Mouse (Mus musculus) hindbrain, embryonic 13.5 days (tissue): ENCODE data around the gene Slc38a1. TPM values are rescaled to one million over a fixed set of nuclear protein-coding genes. Genes with fewer than 3 reads are reported as not detected.
A peak's percentile ranks its signal among the peaks of the same experiment; 100 is the strongest.

ENCODE experiments used
- ATAC-seq: fragments of 200-750 bp; cut with Nextera tagmentation; 2 replicates; pipeline ENCODE4 v1.8.0; 2017; ENCODE audit warnings: moderate TSS enrichment; ENCODE audit not compliant: low FRiP score
- H3K27ac ChIP-seq: fragments of 300-500 bp; sonication (generic); 2 replicates; pipeline ENCODE4 v1.5.1; 2015; ENCODE audit warnings: inconsistent platforms, mild to moderate bottlenecking, moderate library complexity
- H3K27me3 ChIP-seq: fragments of 300-500 bp; sonication (generic); 2 replicates; pipeline ENCODE4 v1.6.1; 2015; ENCODE audit warnings: mild to moderate bottlenecking, inconsistent platforms
- H3K36me3 ChIP-seq: fragments of 300-500 bp; sonication (generic); 2 replicates; pipeline ENCODE4 v1.6.1; 2015; ENCODE audit warnings: mild to moderate bottlenecking, inconsistent platforms
- H3K4me1 ChIP-seq: fragments of 300-500 bp; sonication (generic); replicated peaks from 2 replicates; pipeline ENCODE4 v1.6.1; 2015; ENCODE audit warnings: inconsistent platforms
- H3K4me2 ChIP-seq: fragments of 300-500 bp; sonication (generic); 2 replicates; pipeline ENCODE4 v1.6.1; 2015; ENCODE audit warnings: inconsistent platforms, mild to moderate bottlenecking, moderate library complexity
- H3K4me3 ChIP-seq: fragments of 300-500 bp; sonication (generic); 2 replicates; pipeline ENCODE4 v1.5.1; 2015; ENCODE audit warnings: mild to moderate bottlenecking, inconsistent platforms
- H3K9ac ChIP-seq: fragments of 300-500 bp; sonication (generic); 2 replicates; pipeline ENCODE4 v1.6.1; 2015; ENCODE audit warnings: mild to moderate bottlenecking, inconsistent platforms
- H3K9me3 ChIP-seq: fragments of 300-500 bp; sonication (generic); 2 replicates; pipeline ENCODE4 v1.6.1; 2016; ENCODE audit warnings: inconsistent platforms
- WGBS: fragments of 180-500 bp; shearing (Covaris S2); methylation state at CpG from one replicate; pipeline ENCODE4 v1.1.7; 2015; 5-methylcytosine and 5-hydroxymethylcytosine counted together
- polyA plus RNA-seq: library from polyadenylated mRNA; unstranded; fragments of >200 nt; fragmentation: Nextera tagmentation; extraction: Ambion mirVana; gene quantifications from 2 replicates; pipeline ENCODE4 v1.2.1, GENCODE M21; 2015

The Slc38a1 gene
- polyA plus RNA-seq, 1 experiment from 2014 or later, result 154 TPM

DNA sequence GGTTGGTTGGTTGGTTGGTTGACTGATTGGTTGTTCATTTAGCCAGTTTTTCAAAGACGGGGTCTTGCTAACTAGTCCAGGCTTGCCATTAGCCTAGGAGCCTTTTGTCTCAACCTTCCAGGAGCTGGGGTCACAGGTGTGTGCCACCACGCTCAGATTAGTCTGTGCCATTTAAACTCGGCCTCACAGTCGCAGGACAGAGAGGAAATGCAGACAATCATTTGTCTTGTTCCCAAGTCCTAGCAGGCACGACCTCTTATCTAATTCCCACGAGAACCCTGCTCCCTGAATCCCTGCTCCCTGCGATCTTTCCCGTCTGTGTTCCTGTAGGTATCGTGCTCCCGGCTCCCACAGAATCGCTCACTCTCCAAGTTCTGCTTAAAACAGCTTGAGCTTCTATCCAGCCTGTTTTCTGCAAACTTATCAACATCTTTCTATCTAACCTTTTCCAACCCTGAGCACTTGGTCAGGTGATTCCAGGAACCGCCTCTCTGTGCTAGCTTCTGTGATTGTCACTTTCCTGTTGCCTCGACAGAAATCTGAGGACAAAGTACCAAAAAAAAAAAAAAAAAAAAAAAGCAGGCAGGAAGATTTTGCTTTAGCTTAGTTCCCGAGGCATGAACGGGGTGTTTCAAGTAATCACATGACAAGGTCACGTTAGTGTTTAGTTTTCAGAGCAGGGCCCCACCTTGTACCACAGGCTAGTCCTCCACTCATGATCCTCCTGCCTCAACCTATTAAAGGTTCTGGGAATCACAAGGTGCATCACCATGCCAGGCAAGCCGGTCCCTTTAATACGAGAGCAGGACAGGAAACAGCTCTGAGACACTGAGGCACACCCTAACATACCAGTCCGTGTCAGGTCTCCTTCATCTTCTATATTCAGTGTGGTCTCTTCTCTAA lies 36.4 kb upstream of the Slc38a1 start:
- H3K4me2 ChIP-seq, result no peak overlapping the region
- H3K4me3 ChIP-seq, result no peak overlapping the region
- H3K27me3 ChIP-seq, result no peaks in the 10 kb centered on the region
- no peak overlapping the region for H3K27ac ChIP-seq
- H3K4me1 ChIP-seq, result no peaks in the 10 kb centered on the region; the same call in 1 of the 2 replicates
- ATAC-seq, result no peak
- H3K9me3 ChIP-seq, result no peaks in the 10 kb centered on the region
- H3K9ac ChIP-seq, result no peak overlapping the region
- H3K36me3 ChIP-seq, result no peaks in the 10 kb centered on the region
- 66% methylated on average over 19 of the region's 19 CpGs for WGBS

DNA sequence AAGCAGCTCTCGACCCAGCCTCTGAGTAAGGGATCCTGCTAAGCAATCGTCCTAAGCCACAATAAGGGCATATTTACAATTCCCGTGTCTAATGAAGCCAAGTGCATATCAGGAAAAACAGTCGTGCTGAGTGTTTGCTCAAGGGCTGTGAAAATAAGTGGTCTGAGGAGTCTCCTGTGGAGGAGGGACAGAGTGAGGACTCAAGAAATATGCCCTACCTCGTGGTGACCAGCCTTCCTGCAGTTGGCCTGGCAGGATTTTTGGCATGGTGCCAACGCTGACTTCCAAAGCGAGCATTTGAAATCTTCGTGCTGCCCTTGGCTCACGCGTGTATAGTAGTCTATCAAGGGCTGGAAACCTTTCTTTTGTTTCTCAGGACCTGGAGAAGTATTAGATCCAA lies 33.8 kb upstream of the Slc38a1 start:
- no peak for ATAC-seq
- Histone ChIP-seq H3K27ac (no peak overlapping the region), H3K9ac (no peak overlapping the region), H3K4me1 (no peaks in the 10 kb centered on the region; the same call in 1 of the 2 replicates), H3K36me3 (no peaks in the 10 kb centered on the region), H3K4me3 (no peak overlapping the region), H3K4me2 (no peak overlapping the region), H3K27me3 (no peaks in the 10 kb centered on the region), H3K9me3 (no peaks in the 10 kb centered on the region)
- WGBS, result 58% methylated on average over 10 of the region's 10 CpGs

DNA sequence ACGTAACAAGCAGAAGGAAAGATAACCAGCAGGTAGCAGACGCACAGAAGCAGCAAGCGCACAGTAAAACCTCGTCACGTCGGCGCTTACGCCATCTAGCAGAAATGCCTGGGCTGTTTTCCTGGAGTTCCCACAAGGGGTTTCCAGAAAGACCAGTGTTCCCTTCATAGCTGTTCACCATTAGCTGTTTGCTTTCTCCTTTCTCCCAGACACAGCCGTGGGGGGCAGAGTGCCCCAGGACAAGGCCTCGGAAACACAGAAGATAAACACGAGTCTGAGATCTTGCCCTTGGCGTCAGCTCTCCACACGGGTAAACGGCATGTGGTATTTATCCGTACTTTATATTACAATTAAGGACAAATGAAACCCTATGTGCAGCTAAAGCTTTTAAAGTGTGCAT lies 33.0 kb upstream of the Slc38a1 start:
- Histone ChIP-seq H3K4me1 (no peaks in the 10 kb centered on the region; the same call in 1 of the 2 replicates), H3K27ac (no peak overlapping the region), H3K9ac (no peak overlapping the region), H3K9me3 (no peaks in the 10 kb centered on the region), H3K4me3 (no peak overlapping the region), H3K36me3 (no peaks in the 10 kb centered on the region), H3K27me3 (no peaks in the 10 kb centered on the region), H3K4me2 (no peak overlapping the region)
- ATAC-seq, result no peak
- 77% methylated on average over 15 of the region's 15 CpGs for WGBS

DNA sequence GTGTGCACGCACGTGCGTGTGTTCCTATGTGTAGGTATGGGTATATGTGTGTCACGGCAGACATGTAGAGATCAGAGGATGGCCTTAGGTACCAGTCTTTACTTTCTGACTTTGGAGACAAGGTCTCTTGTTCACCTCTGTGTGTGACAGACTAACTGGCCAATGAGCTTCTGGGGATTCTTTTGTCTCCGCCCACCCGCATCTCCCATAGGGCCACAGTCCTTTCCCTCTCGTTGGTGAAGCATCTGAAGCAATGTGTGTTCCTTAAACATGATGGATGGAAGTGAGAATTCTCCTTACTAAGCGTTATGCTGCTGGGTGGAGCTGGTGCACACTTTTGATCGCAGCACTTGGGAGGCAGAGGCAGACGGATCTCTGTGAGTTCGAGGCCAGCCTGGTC lies 32.3 kb upstream of the Slc38a1 start:
- Histone ChIP-seq H3K36me3 (no peaks in the 10 kb centered on the region), H3K9me3 (no peaks in the 10 kb centered on the region), H3K27me3 (no peaks in the 10 kb centered on the region), H3K27ac (no peak overlapping the region), H3K4me2 (no peak overlapping the region), H3K4me1 (no peaks in the 10 kb centered on the region; the same call in 1 of the 2 replicates), H3K9ac (no peak overlapping the region), H3K4me3 (no peak overlapping the region)
- no peak for ATAC-seq
- 85% methylated on average over 11 of the region's 11 CpGs for WGBS

DNA sequence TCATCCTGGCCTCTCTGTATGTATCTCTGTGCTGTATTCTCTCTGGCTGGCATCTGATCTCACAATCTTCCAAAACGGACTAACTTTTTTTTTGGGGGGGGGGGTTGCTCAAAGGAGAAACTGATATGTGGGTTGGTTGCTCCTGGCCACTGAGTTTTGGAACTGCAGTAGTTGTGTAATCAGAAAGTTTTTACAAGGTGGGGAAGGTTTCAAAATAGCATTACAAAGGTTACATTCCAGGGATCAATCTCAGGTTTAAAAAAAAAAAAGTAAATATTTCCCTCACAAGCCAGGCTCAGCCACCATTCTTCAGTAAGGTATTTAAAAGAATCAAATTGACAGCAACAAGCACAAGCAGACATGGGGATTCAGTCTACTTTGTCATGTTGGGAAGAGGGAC lies 31.4 kb upstream of the Slc38a1 start:
- 63% methylated on average over 1 of the region's 1 CpGs for WGBS
- Histone ChIP-seq H3K36me3 (no peaks in the 10 kb centered on the region), H3K4me1 (no peaks in the 10 kb centered on the region; the same call in 1 of the 2 replicates), H3K27me3 (no peaks in the 10 kb centered on the region), H3K9me3 (no peaks in the 10 kb centered on the region), H3K4me2 (no peak overlapping the region), H3K27ac (no peak overlapping the region), H3K4me3 (no peak overlapping the region), H3K9ac (no peak overlapping the region)
- no peak for ATAC-seq

DNA sequence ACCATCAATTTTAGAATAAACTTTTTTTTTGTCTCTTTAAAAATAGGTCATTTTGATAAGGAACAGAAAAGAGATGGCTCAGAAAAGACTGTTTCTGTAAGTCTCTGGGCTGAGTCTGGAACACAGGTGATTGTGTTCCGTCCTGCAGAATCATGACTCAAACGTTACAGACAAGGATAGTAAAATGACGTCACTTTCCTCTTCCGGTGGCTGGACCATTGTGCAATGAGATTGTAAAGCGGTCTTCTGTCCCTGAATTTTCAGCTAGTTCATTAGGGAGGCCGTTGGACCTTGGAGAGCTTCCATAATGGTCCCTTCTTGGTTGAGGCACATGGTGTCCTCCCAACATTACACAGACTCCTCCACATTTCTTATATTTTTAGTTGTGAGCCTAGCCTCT lies 27.0 kb upstream of the Slc38a1 start:
- WGBS, result 91% methylated on average over 6 of the region's 6 CpGs
- Histone ChIP-seq H3K36me3 (no peaks in the 10 kb centered on the region), H3K4me3 (no peak overlapping the region), H3K9me3 (no peaks in the 10 kb centered on the region), H3K4me1 (peaks cover 4% of the 10 kb centered on the region), H3K4me2 (no peak overlapping the region), H3K27me3 (no peaks in the 10 kb centered on the region), H3K27ac (no peak overlapping the region), H3K9ac (no peak overlapping the region)
- no peak for ATAC-seq

DNA sequence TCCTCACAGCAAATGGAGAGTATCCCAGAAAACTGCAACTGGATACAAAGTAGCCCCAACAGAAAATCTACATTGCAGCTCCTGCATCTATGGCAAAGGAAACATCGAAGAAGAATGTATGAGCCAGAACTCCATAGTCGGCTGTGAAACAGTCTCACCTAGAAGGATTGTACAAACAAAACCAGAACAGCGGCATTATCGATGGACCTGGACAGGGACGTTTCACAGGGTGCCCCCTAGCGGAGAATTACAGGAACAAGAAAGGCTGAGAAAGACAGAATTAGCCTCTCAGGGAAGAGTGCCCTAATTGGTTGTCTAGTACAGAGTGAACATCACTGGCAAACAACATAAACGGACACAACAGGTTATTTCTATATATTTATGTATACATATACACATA lies 23.9 kb upstream of the Slc38a1 start:
- H3K4me1 ChIP-seq, result peaks cover 4% of the 10 kb centered on the region
- no peak overlapping the region for H3K9ac ChIP-seq
- no peaks in the 10 kb centered on the region for H3K36me3 ChIP-seq
- H3K4me3 ChIP-seq, result 0 out of 2 replicates have a peak overlapping the region, but pooled peaks have one; percentile 14
- H3K9me3 ChIP-seq, result no peaks in the 10 kb centered on the region
- no peak overlapping the region for H3K27ac ChIP-seq
- peak overlapping the region; percentile 46 for H3K4me2 ChIP-seq
- H3K27me3 ChIP-seq, result no peaks in the 10 kb centered on the region
- ATAC-seq, result peak; percentile 49; the same call in 1 of the 2 replicates
- 7% methylated on average over 7 of the region's 7 CpGs for WGBS

DNA sequence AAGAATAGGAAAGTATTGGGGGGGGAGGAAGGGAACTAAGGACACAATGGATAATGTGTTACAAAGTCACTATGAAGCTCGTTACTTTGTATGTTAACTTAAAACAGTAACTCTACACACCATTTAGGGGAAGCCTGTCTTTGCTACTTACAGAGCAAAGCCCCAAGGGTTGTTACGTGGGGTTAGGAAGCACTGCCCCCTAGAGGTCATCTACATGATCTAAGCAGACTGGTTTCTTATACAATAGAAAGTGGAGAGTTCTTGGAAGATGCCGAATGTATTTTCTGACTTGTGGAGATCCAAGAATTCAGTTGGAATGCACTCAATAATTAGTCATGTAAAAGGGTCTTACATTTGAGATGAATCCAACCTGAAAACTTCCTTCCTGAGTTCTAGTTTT lies 23.2 kb upstream of the Slc38a1 start:
- no peaks in the 10 kb centered on the region for H3K27me3 ChIP-seq
- WGBS, result 12% methylated on average over 3 of the region's 3 CpGs
- no peak overlapping the region for H3K9ac ChIP-seq
- H3K9me3 ChIP-seq, result no peaks in the 10 kb centered on the region
- H3K36me3 ChIP-seq, result no peaks in the 10 kb centered on the region
- no peak overlapping the region for H3K4me3 ChIP-seq
- H3K4me1 ChIP-seq, result peaks cover 4% of the 10 kb centered on the region
- peak overlapping the region; percentile 46; the same call in 1 of the 2 replicates for H3K4me2 ChIP-seq
- H3K27ac ChIP-seq, result no peak overlapping the region
- peak; percentile 76; the same call in 1 of the 2 replicates for ATAC-seq

DNA sequence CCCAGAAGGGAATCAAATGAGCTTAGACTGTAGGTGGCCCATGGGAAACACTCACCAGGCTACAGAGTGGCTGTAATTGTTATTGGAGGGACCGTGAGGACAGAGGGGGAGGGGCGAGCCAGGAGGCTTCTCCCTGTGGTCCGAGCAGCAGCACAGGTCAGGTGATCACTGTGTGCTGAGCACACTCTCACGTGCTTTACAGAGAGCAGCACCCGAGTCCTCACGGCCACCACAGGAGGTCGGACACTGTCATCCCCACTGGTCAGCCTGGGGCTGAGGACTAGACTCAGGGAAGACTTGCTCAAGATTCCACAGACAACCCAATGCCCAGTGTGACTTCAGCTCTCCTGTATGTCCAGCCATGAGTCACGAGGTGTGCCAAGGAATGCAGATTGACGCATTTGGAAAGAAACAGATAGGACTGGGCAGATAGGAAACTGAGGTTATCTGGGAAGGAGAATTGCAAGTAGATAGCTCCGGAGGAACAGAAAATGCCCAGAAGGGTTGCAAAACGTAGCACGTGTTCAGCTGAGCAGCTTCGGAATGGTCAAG lies 18.0 kb upstream of the Slc38a1 start:
- no peak for ATAC-seq
- Histone ChIP-seq H3K36me3 (no peaks in the 10 kb centered on the region), H3K4me3 (no peak overlapping the region), H3K27me3 (no peaks in the 10 kb centered on the region), H3K9ac (no peak overlapping the region), H3K4me2 (no peak overlapping the region), H3K27ac (no peak overlapping the region), H3K9me3 (no peaks in the 10 kb centered on the region), H3K4me1 (no peaks in the 10 kb centered on the region)
- WGBS, result 69% methylated on average over 13 of the region's 13 CpGs

DNA sequence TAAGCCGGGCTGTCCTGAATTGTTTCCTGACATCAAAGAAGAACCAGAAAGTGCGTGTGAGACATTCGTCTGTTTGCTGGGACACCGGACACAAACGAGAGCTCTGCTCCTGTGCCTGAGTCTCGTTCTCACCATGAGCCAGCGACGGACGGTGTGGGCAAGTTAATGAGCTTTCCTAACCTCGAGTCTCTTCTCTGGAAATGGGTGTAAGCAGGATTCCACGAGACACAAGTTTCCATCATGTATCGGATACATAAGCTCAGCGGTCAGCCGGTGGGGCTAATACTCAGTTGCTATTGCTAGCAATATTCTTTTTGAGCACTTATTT lies 15.5 kb upstream of the Slc38a1 start:
- Histone ChIP-seq H3K4me1 (no peaks in the 10 kb centered on the region), H3K27ac (no peak overlapping the region), H3K36me3 (no peaks in the 10 kb centered on the region), H3K27me3 (no peaks in the 10 kb centered on the region), H3K9me3 (no peaks in the 10 kb centered on the region), H3K4me3 (no peak overlapping the region), H3K9ac (no peak overlapping the region), H3K4me2 (no peak overlapping the region)
- no peak for ATAC-seq
- WGBS, result 83% methylated on average over 14 of the region's 14 CpGs

DNA sequence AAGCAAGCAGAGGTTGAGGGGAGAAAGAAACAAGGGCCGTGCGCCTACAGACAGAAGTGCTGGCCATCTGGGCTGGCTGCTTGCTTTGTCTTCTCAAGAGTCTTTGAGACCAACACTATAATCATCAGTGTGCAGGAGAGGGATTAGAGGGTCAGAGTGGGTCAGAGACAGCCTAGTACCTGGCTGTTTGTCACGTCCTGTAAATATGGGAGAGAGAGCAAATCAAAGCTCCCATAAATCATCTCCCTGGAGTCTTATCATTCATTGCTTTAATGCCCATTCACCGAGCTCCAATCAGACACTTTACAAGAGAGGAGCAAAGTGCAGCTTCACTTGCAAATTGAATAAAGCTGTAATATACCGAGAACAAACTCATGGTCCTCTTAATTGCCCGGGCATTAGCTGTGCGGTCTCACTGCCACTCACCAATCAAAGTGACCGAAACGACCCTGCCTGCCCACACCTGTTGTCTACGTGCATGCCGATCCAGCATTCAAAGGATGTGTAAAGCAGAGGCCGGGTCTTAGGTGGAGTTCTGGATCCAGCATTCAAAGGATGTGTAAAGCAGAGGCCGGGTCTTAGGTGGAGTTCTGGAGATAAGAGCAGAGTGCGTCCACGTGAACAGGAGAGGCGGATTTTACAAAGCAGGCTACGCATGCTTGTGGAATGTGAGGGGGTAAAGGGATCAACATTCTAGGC lies 15.0 kb upstream of the Slc38a1 start:
- H3K36me3 ChIP-seq, result no peaks in the 10 kb centered on the region
- H3K27ac ChIP-seq, result no peak overlapping the region
- no peaks in the 10 kb centered on the region for H3K27me3 ChIP-seq
- 79% methylated on average over 17 of the region's 17 CpGs for WGBS
- H3K9ac ChIP-seq, result no peak overlapping the region
- no peak overlapping the region for H3K4me3 ChIP-seq
- no peak overlapping the region for H3K4me2 ChIP-seq
- H3K4me1 ChIP-seq, result 0 out of 2 replicates have a peak, but pooled peaks cover 4% of the 10 kb centered on the region
- H3K9me3 ChIP-seq, result no peaks in the 10 kb centered on the region
- ATAC-seq, result no peak

DNA sequence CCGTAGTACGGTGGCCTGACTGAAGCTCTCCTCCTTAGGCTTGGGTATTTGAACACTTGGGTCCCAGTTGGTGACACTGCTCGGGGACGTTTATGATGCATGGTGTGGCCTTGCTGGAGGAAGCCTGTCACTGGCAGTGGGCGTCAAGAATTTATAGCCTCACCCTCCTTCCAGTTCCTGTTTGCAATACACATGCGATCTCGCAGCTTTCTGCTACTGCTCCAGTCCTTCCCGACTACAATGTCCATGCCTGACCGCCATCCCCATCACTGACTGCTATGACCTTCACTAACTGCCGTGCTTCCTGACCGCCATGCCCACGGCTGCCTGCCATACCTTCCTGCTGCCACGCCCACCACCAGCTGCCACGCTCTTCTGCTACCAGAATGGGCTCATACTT lies 12.8 kb upstream of the Slc38a1 start:
- H3K4me3 ChIP-seq, result no peak overlapping the region
- no peak overlapping the region for H3K4me2 ChIP-seq
- H3K27ac ChIP-seq, result no peak overlapping the region
- H3K4me1 ChIP-seq, result 0 out of 2 replicates have a peak, but pooled peaks cover 8% of the 10 kb centered on the region
- H3K9me3 ChIP-seq, result no peaks in the 10 kb centered on the region
- H3K27me3 ChIP-seq, result no peaks in the 10 kb centered on the region
- no peak overlapping the region for H3K9ac ChIP-seq
- no peaks in the 10 kb centered on the region for H3K36me3 ChIP-seq
- no peak for ATAC-seq
- 95% methylated on average over 14 of the region's 14 CpGs for WGBS
